Mouse (Mus musculus): ENCODE results near the gene Fam78a. TPM values are rescaled to one million over a fixed set of nuclear protein-coding genes. Genes with fewer than 3 reads are reported as not detected.

Fam78a gene
- polyA plus RNA-seq, 1 experiment from 2014 or later, result 1.5 TPM

DNA sequence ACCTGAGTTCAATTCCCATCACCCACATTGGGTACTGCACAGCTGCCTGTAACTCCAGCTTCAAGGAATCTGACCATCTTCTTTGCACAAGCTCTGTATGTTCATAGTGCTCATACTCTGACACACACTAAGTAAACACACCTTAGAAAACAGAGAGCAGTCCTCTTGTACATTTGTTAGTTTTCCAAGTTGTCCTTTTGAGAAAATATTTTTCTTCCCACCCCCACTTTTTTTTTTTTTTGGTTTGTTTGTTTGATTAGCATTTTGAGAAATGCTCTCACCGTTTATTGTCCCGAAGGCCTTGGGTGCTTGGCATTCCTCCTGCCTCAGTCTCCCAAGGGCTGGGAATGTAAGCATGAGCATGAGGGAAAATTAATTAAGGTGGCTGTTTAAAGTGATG is 76.3 kb downstream of the Fam78a start:
- Histone ChIP-seq H3K4me1 (replicated peaks) (no peaks in the 10 kb centered on the region), H3K27me3 (ENCODE audit: insufficient read depth, poor library complexity, severe bottlenecking) (no peaks in the 10 kb centered on the region), H3K27ac (no peak overlapping the region), H3K4me3 (no peak overlapping the region), H3K9me3 (no peaks in the 10 kb centered on the region), H3K36me3 (peaks cover 96% of the 10 kb centered on the region)
- DNase-seq (ENCODE audit: low spot score), result no peak
- WGBS, result 92% methylated on average over 2 of the region's 2 CpGs

Other genes starting within 250 kb of the Fam78a start
- gene Fibcd1, start 238.9 kb downstream of the Fam78a start, polyA plus RNA-seq (2016; fragmentation: Nextera tagmentation; extraction: Ambion mirVana), result 0.60 and 2.0 TPM in 2 replicates
- 8.4 and 8.6 TPM in 2 replicates for gene Lamc3, start 197.6 kb downstream of the Fam78a start, polyA plus RNA-seq (2016; fragmentation: Nextera tagmentation; extraction: Ambion mirVana)
- 47.3 and 71.6 TPM in 2 replicates for gene Aif1l, start 134.7 kb downstream of the Fam78a start, polyA plus RNA-seq (2016; fragmentation: Nextera tagmentation; extraction: Ambion mirVana)
- 99.3 and 109 TPM in 2 replicates for gene Nup214, start 110.4 kb downstream of the Fam78a start, polyA plus RNA-seq (2016; fragmentation: Nextera tagmentation; extraction: Ambion mirVana)
- gene Plpp7, start 10.7 kb upstream of the Fam78a start, polyA plus RNA-seq (2016; fragmentation: Nextera tagmentation; extraction: Ambion mirVana), result 7.6 and 7.9 TPM in 2 replicates
- gene Prrc2b, start 66.2 kb upstream of the Fam78a start, polyA plus RNA-seq (2016; fragmentation: Nextera tagmentation; extraction: Ambion mirVana), result 55.6 and 68.9 TPM in 2 replicates
- gene Pomt1, start 151.7 kb upstream of the Fam78a start, polyA plus RNA-seq (2016; fragmentation: Nextera tagmentation; extraction: Ambion mirVana), result 27.1 and 27.2 TPM in 2 replicates
- gene Uck1, start 175.3 kb upstream of the Fam78a start, polyA plus RNA-seq (2016; fragmentation: Nextera tagmentation; extraction: Ambion mirVana), result 77.2 and 83.0 TPM in 2 replicates
- gene Golga2, start 202.5 kb upstream of the Fam78a start, polyA plus RNA-seq (2016; fragmentation: Nextera tagmentation; extraction: Ambion mirVana), result 20.2 and 22.6 TPM in 2 replicates
- gene Swi5, start 203.2 kb upstream of the Fam78a start, polyA plus RNA-seq (2016; fragmentation: Nextera tagmentation; extraction: Ambion mirVana), result 488 and 544 TPM in 2 replicates

All from hindbrain, embryonic 10.5 days (tissue).